Mouse (Mus musculus) heart, adult 10 weeks (tissue): ENCODE results near the gene Svbp. TPM values are rescaled to one million over a fixed set of nuclear protein-coding genes. Genes with fewer than 3 reads are reported as not detected.

ENCODE experiments used
- polyA plus RNA-seq: library from polyadenylated mRNA; stranded (reverse); fragments of 350-450 nt; fragmentation: Illumina TruSeq; extraction: RNeasy Lipid Tissue Mini Kit (QIAGEN cat#74804); gene quantifications from one replicate; pipeline ENCODE4 v1.2.3, GENCODE M21; 2014; ENCODE audit warnings: low read depth, low replicate concordance

Svbp gene
- polyA plus RNA-seq = 29.8 TPM

DNA sequence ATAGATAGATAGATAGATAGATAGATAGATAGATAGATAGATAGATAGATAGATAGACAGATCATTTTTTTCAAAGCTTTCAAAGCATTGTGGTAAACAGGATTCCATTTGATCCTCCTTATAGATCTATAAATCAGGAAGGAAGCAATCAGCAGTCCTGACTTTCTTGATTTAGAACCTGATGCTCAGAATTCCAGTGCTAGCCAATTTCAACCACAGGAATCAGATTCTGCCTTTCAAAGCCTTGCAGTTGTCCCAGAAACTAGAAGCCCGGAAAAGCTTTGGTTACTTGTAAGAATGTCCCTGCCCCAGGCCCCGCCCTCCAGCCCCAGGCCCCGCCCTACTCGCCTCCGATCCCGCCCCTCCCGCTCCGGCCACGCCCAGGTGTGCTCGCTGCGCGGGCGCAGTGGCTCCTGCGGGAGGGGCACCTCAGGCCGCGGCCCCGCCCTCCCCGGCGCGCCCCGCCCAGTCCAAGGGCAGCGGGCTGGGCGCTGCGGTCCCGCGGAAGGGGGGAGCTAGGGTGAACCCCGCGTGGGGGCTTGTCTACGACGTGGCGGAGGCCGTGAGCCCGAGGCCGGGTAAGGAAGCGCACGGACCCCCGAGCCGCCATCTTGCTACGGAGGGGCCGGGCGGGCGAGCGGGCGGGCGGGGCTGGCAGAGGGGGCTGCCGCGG lies at the start of gene Svbp:
Gene Svbp, plus strand, starts transcription at position 398 of the 673 bp plus-strand sequence.

GRCm38 (mm10) chr4:119173851-119174453 lies 21.2 kb upstream of the Svbp start, which contains the start of gene Zfp691:
Gene Zfp691 (minus strand): TSS chr4:119174195.

DNA sequence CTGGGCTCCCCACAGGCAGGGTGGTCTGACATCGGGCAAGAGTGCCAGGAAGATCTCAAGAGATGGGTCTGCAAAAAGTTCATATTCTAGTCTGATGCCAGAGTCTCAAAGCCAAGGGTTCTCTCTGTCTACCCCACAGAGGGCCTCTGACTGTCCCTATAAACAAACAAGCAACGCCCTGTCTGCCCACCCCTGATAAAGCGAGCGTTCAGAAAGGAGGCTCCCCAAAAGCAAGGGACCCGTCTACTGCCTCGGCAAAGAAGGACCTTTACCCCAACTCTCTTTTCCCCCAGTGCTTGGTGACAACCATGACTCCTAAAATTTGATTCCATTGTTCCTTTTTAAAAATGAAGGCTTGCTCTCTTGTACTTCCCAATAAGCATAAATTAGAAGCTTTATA lies 5.2 kb upstream of the Svbp start, which contains the start of gene Ermap:
Gene Ermap, minus strand, starts transcription at position 148 of the 400 bp plus-strand sequence.

GRCm38 (mm10) chr4:119218169-119218568 lies 23.1 kb downstream of the Svbp start, which contains the start of gene Tmem269:
Gene Tmem269 (minus strand): TSS chr4:119218217.

DNA sequence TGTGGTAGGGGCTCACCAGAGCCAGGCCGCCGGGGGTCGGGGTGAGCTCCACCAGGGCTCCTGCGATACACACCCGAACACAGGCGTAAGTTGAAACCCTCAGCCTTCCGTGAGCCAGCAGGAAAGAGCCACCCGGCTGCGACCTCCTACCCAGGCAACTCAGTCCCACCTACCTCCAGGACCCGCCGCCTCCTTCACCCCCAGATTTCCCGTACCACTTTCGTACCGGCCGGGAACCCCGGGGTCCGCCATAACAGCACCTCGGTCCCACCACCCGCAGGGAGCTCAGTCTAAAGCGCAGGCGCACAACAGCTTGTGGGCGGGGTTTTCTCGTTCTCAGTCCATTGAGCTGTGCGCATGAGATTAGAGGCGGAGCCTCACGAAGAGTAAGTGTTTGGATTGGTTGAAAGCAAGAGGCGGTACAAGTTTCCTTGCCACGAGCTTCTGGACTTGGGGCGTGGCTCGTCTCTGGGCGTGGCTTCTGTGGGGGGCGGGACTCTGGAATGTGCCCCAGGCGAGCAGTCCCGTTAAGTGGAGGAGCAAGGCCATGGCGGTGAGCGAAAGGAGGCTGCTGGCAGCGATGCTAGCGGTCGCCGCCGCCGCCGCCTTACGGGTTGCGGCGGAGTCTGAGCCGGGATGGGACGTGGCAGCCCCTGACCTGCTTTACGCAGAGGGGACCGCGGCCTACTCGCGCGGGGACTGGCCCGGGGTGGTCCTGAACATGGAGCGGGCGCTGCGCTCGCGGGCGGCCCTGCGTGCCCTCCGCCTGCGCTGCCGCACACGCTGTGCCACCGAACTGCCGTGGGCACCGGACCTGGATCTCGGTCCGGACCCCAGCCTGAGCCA lies 37.5 kb downstream of the Svbp start, which contains the start of the genes AU022252 and P3h1:
Gene AU022252, minus strand, starts transcription at position 303 of the 846 bp plus-strand sequence.
Gene P3h1, plus strand, starts transcription at position 506 of the 846 bp plus-strand sequence.

Other genes starting within 250 kb of the Svbp start
- not detected for gene Lao1, start 233.7 kb upstream of the Svbp start, polyA plus RNA-seq
- gene Slc2a1, start 86.6 kb upstream of the Svbp start, polyA plus RNA-seq = 14.9 TPM
- gene Zfp691, start 21.1 kb upstream of the Svbp start, polyA plus RNA-seq = 16.1 TPM
- gene Ermap, start 5.3 kb upstream of the Svbp start, polyA plus RNA-seq = not detected
- gene Tmem269, start 22.9 kb downstream of the Svbp start, polyA plus RNA-seq = not detected
- 11.2 TPM for gene AU022252, start 37.4 kb downstream of the Svbp start, polyA plus RNA-seq
- 11.7 TPM for gene P3h1, start 37.6 kb downstream of the Svbp start, polyA plus RNA-seq
- gene Cldn19, start 60.1 kb downstream of the Svbp start, polyA plus RNA-seq = not detected
- gene Ybx1, start 99.3 kb downstream of the Svbp start, polyA plus RNA-seq = 947 TPM
- gene Ppih, start 125.2 kb downstream of the Svbp start, polyA plus RNA-seq = 13.4 TPM
- not detected for gene Ccdc30, start 220.2 kb downstream of the Svbp start, polyA plus RNA-seq
- gene Ppcs, start 227.1 kb downstream of the Svbp start, polyA plus RNA-seq = 9.9 TPM
- not detected for gene Zmynd12, start 227.5 kb downstream of the Svbp start, polyA plus RNA-seq